Mouse (Mus musculus) forebrain, embryonic 15.5 days (tissue): Measurements from ENCODE around the gene Megf11. TPM values are rescaled to one million over a fixed set of nuclear protein-coding genes. Genes with fewer than 3 reads are reported as not detected.
A peak's percentile ranks its signal among the peaks of the same experiment; 100 is the strongest.

Experiments used
- ATAC-seq: fragments of 200-750 bp; cut with Nextera tagmentation; replicated peaks from 2 replicates; pipeline ENCODE4 v1.8.0; 2017; ENCODE audit warnings: mild to moderate bottlenecking, moderate TSS enrichment, moderate library complexity
- H3K27ac ChIP-seq: fragments of 300-500 bp; sonication (generic); replicated peaks from 2 replicates; pipeline ENCODE4 v1.5.1; 2015; ENCODE audit warnings: mild to moderate bottlenecking, inconsistent platforms
- H3K27me3 ChIP-seq: fragments of 300-500 bp; sonication (generic); 2 replicates; pipeline ENCODE4 v1.6.1; 2015; ENCODE audit warnings: inconsistent platforms
- H3K36me3 ChIP-seq: fragments of 300-500 bp; sonication (generic); 2 replicates; pipeline ENCODE4 v1.6.1; 2015; ENCODE audit warnings: mild to moderate bottlenecking, inconsistent platforms
- H3K4me1 ChIP-seq: fragments of 300-500 bp; sonication (generic); 2 replicates; pipeline ENCODE4 v1.6.1; 2015; ENCODE audit warnings: inconsistent platforms
- H3K4me2 ChIP-seq: fragments of 300-500 bp; sonication (generic); replicated peaks from 2 replicates; pipeline ENCODE4 v1.6.1; 2015; ENCODE audit warnings: mild to moderate bottlenecking, inconsistent platforms
- H3K4me3 ChIP-seq: fragments of 300-500 bp; sonication (generic); 2 replicates; pipeline ENCODE4 v1.5.1; 2015; ENCODE audit warnings: mild to moderate bottlenecking, inconsistent platforms
- H3K9ac ChIP-seq: fragments of 300-500 bp; sonication (generic); replicated peaks from 2 replicates; pipeline ENCODE4 v1.6.1; 2015; ENCODE audit warnings: mild to moderate bottlenecking, inconsistent platforms
- H3K9me3 ChIP-seq: fragments of 300-500 bp; sonication (generic); 2 replicates; pipeline ENCODE4 v1.6.1; 2016; ENCODE audit warnings: inconsistent platforms
- WGBS: fragments of 180-500 bp; shearing (Covaris S2); methylation state at CpG from one replicate; pipeline ENCODE4 v1.1.7; 2015; ENCODE audit warnings: mixed read lengths; 5-methylcytosine and 5-hydroxymethylcytosine counted together
- polyA plus RNA-seq: library from polyadenylated mRNA; unstranded; fragments of >200 nt; fragmentation: Nextera tagmentation; extraction: Ambion mirVana; gene quantifications from 2 replicates; pipeline ENCODE4 v1.2.1, GENCODE M21; 2015

Megf11 gene
- polyA plus RNA-seq, 1 experiment from 2014 or later: 9.0 TPM

DNA sequence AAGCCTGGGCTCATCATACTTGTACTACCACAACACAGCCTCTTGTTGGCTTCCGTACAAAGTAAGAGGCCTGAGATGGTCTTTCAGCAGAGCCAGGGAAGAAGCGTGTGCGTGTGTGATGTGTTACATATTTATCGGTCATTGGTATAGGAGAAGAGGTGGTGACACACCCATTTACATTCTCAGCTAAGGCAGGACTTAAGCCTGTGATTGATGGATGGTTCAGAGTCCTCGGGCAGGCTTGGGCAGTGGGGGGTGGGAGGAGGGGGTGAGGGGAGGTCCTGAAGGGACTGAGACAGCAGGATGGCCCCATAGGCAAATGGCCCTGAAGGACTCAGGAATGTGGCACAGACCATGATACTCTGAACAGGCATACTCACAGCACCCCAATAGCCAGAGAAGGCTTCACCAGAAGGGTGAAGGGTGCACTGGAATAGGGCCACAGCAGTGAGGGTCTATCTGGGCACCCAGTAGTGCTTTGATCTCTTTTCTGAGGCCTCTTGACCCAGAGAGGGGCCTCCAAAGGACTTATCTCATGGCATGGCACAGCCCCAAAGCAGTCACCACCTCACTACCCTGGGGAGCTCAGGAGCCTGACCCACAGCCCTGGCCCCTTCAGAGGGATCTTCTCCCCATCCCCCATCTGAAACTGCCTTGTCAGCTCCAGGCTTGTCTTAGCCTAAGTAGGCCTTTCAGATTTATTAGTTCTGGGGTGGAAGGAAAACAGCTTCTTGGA, 190.9 kb downstream of the Megf11 start:
- Histone ChIP-seq H3K27ac (no peak overlapping the region; the same call in 1 of the 2 replicates), H3K36me3 (no peaks in the 10 kb centered on the region), H3K9me3 (no peaks in the 10 kb centered on the region), H3K4me1 (peaks cover 14% of the 10 kb centered on the region), H3K4me2 (no peak overlapping the region), H3K4me3 (no peak overlapping the region), H3K9ac (no peak overlapping the region), H3K27me3 (no peaks in the 10 kb centered on the region)
- no peak for ATAC-seq
- 76% methylated on average over 5 of the region's 5 CpGs for WGBS

DNA sequence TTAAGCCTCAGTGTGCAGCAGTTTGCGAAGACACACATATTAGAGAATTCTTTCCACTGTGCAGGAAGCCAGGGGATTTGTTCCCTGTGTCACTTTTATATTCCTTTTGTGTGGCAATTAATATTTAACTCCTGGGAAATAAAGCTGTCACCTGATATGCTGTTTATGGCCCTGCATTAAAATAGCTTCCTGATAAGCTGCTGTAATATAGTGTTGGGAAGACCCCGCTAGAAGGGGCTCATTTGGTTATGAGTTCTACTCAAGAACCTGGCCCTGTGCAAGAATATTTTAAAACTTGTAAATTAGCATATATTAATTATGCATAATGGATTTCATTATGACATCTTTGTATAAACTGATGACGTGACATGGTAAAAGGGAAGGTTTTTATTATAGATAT, 191.7 kb downstream of the Megf11 start:
- no peaks in the 10 kb centered on the region for H3K27me3 ChIP-seq
- no peak for ATAC-seq
- H3K36me3 ChIP-seq: no peaks in the 10 kb centered on the region
- H3K4me1 ChIP-seq: peaks cover 14% of the 10 kb centered on the region
- no peak overlapping the region for H3K4me2 ChIP-seq
- H3K27ac ChIP-seq: no peak overlapping the region
- H3K4me3 ChIP-seq: no peak overlapping the region
- 79% methylated on average over 3 of the region's 3 CpGs for WGBS
- no peaks in the 10 kb centered on the region for H3K9me3 ChIP-seq
- H3K9ac ChIP-seq: no peak overlapping the region

DNA sequence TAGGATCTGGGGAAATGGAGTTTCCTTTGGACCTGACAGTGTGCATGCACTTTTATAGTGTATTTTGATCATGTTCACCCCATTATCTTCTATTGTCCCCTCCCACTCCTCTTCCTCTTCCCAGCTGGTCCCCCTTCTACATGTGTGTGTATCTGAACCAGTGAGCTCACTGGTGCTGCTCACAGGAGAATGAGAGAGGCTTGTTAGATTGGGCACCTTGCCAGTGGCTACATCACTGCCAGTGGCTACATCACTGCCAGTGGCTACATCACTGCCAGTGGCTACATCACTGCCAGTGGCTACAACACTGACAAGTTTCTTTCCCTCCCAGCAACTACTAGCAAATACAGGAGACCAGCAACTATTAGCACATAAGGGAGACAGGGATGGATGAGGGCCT, 192.6 kb downstream of the Megf11 start:
- no peak for ATAC-seq
- no peaks in the 10 kb centered on the region for H3K36me3 ChIP-seq
- no peaks in the 10 kb centered on the region for H3K27me3 ChIP-seq
- H3K9ac ChIP-seq: no peak overlapping the region
- no peak overlapping the region for H3K4me2 ChIP-seq
- H3K9me3 ChIP-seq: no peaks in the 10 kb centered on the region
- no peak overlapping the region for H3K27ac ChIP-seq
- no peak overlapping the region for H3K4me3 ChIP-seq
- peaks cover 14% of the 10 kb centered on the region for H3K4me1 ChIP-seq

GRCm38 (mm10) chr9:64579306-64579705, 193.9 kb downstream of the Megf11 start:
- Histone ChIP-seq H3K36me3 (no peaks in the 10 kb centered on the region), H3K4me2 (no peak overlapping the region), H3K4me1 (peaks cover 14% of the 10 kb centered on the region), H3K27ac (no peak overlapping the region), H3K9ac (no peak overlapping the region), H3K9me3 (no peaks in the 10 kb centered on the region), H3K27me3 (no peaks in the 10 kb centered on the region), H3K4me3 (no peak overlapping the region)
- 70% methylated on average over 1 of the region's 1 CpGs for WGBS
- ATAC-seq: no peak

DNA sequence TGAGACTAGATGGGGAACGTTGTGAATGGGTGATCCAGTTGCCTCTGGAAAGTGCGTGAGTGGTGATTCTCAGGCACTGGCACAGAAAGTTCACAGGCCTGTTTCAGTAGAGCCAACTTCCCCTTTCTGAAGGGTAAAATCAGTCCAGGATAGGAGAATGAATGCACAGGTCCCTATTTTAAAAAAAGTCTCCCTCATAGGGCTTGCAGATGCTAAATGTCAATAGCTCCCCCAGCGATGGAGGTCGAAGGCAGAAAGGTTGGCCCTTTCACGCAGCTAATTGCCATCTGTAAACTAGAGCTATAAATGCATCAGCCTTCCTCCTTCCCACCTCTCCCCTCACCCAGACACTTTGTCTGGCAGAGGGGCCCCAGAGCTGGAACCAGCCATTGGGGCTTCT, 200.9 kb downstream of the Megf11 start:
- Histone ChIP-seq H3K9ac (no peak overlapping the region), H3K36me3 (no peaks in the 10 kb centered on the region), H3K4me3 (no peak overlapping the region), H3K9me3 (no peaks in the 10 kb centered on the region), H3K4me2 (no peak overlapping the region), H3K27ac (no peak overlapping the region), H3K4me1 (no peaks in the 10 kb centered on the region), H3K27me3 (no peaks in the 10 kb centered on the region)
- no peak for ATAC-seq
- 82% methylated on average over 5 of the region's 5 CpGs for WGBS

DNA sequence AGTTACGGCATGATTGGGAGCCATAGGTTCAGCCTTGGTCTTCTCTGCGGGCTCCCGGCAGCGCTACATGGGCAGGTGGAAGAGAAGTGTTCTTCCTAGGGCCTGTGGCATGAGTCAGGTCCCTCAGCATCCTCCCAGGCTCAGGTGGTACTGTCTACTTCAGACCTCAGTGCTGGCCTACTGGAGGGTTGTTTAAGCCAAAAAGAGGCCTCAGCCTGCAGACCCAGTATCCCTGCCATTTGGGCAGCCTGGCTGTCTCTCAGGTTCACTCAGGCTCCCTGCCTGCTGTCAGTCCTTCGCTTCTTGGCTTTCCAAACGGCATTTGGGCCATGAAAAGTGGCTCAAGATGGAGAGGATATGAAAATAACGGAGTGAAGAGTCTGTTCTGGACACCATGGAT, 202.6 kb downstream of the Megf11 start:
- H3K27me3 ChIP-seq: no peaks in the 10 kb centered on the region
- no peak overlapping the region for H3K4me3 ChIP-seq
- H3K4me1 ChIP-seq: no peaks in the 10 kb centered on the region
- H3K9me3 ChIP-seq: no peaks in the 10 kb centered on the region
- no peaks in the 10 kb centered on the region for H3K36me3 ChIP-seq
- ATAC-seq: no peak
- H3K4me2 ChIP-seq: no peak overlapping the region
- WGBS: 88% methylated on average over 7 of the region's 7 CpGs
- no peak overlapping the region for H3K9ac ChIP-seq
- H3K27ac ChIP-seq: no peak overlapping the region

DNA sequence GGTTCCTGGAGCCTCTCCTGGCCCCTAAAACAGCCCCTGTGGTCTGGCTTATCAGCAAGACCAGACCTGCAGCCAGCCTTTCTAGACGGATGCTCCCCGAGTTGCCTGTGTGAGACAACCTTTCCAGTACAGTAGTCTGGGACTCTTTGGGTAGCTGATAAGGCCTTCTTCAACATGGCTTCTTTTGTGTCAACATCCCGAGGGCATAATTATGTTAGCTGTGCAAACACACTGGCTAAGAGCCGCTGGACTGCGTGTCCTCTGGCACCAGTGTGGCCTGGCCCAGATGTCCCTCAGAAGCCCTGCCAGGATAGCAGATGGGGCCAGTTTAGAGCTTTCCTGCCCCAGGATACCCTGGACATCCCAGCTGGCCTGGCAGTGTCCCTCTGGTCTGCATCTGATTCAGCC, 205.2 kb downstream of the Megf11 start:
- no peak overlapping the region for H3K9ac ChIP-seq
- H3K27me3 ChIP-seq: no peaks in the 10 kb centered on the region
- H3K4me2 ChIP-seq: no peak overlapping the region
- H3K36me3 ChIP-seq: no peaks in the 10 kb centered on the region
- WGBS: 50% methylated on average over 5 of the region's 5 CpGs
- H3K4me3 ChIP-seq: no peak overlapping the region
- no peak for ATAC-seq
- no peaks in the 10 kb centered on the region for H3K9me3 ChIP-seq
- no peak overlapping the region for H3K27ac ChIP-seq
- 0 out of 2 replicates have a peak, but pooled peaks cover 9% of the 10 kb centered on the region for H3K4me1 ChIP-seq

- Histone ChIP-seq H3K4me1 (0 out of 2 replicates have a peak, but pooled peaks cover 9% of the 10 kb centered on the region), H3K36me3 (no peaks in the 10 kb centered on the region), H3K4me3 (no peak overlapping the region), H3K27ac (no peak overlapping the region), H3K4me2 (no peak overlapping the region), H3K9me3 (no peaks in the 10 kb centered on the region), H3K9ac (no peak overlapping the region), H3K27me3 (no peaks in the 10 kb centered on the region)
- 71% methylated on average over 1 of the region's 1 CpGs for WGBS
- no peak for ATAC-seq
Measured at GRCm38 (mm10) chr9:64591436-64591835, 206.0 kb downstream of the Megf11 start.

GRCm38 (mm10) chr9:64594442-64594841, 209.0 kb downstream of the Megf11 start:
- H3K36me3 ChIP-seq: no peaks in the 10 kb centered on the region
- H3K9me3 ChIP-seq: no peaks in the 10 kb centered on the region
- H3K27ac ChIP-seq: no peak overlapping the region
- H3K9ac ChIP-seq: no peak overlapping the region
- no peak overlapping the region for H3K4me3 ChIP-seq
- H3K4me2 ChIP-seq: no peak overlapping the region
- 61% methylated on average over 8 of the region's 8 CpGs for WGBS
- H3K27me3 ChIP-seq: no peaks in the 10 kb centered on the region
- ATAC-seq: no peak
- 0 out of 2 replicates have a peak, but pooled peaks cover 9% of the 10 kb centered on the region for H3K4me1 ChIP-seq

DNA sequence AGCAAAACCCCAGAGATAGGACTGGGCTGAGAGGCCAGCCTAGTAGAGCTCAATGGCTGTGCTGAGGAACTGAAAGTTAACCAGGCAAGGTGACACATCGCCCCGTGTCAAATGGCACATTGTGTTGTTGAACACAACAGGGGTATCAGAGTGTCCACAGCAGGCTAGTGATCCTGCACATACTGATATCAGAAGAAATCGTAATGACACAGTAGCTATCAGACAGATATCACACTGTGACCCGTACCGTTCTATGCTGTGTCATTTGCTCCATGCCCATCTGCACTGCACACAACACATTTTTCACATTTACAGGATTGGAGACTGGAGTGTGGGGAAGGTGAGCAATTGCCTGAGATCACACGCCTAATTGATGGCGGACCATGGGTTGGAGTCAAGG, 213.0 kb downstream of the Megf11 start:
- H3K27me3 ChIP-seq: no peaks in the 10 kb centered on the region
- H3K36me3 ChIP-seq: no peaks in the 10 kb centered on the region
- H3K4me2 ChIP-seq: no peak overlapping the region
- no peaks in the 10 kb centered on the region for H3K9me3 ChIP-seq
- H3K4me3 ChIP-seq: no peak overlapping the region
- H3K27ac ChIP-seq: no peak overlapping the region
- peaks cover 6% of the 10 kb centered on the region; the same call in 1 of the 2 replicates for H3K4me1 ChIP-seq
- ATAC-seq: no peak
- 93% methylated on average over 7 of the region's 7 CpGs for WGBS
- H3K9ac ChIP-seq: no peak overlapping the region

DNA sequence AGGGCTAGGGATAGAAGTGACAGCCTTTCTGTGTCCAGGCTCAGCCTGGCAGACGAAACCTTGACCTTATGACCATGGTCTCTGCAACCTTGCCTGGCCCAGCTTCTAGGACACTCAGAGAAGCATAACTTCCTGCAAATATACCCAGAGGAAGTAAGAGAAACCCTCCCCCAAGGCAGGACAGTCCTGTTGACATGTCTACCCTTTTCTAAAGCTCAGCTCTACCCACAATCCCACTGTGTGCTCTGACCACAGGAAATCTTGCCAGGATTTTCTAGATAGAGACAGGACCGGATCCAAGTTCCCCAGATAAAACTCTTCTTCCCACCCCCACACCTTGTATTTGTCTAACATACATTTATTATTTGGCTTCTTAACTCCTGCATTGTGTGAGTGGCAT, 215.3 kb downstream of the Megf11 start:
- H3K4me2 ChIP-seq: no peak overlapping the region
- H3K36me3 ChIP-seq: no peaks in the 10 kb centered on the region
- 83% methylated on average over 2 of the region's 2 CpGs for WGBS
- ATAC-seq: no peak
- H3K27ac ChIP-seq: no peak overlapping the region
- peaks cover 23% of the 10 kb centered on the region for H3K4me1 ChIP-seq
- H3K4me3 ChIP-seq: no peak overlapping the region
- H3K27me3 ChIP-seq: no peaks in the 10 kb centered on the region
- no peaks in the 10 kb centered on the region for H3K9me3 ChIP-seq
- H3K9ac ChIP-seq: no peak overlapping the region

DNA sequence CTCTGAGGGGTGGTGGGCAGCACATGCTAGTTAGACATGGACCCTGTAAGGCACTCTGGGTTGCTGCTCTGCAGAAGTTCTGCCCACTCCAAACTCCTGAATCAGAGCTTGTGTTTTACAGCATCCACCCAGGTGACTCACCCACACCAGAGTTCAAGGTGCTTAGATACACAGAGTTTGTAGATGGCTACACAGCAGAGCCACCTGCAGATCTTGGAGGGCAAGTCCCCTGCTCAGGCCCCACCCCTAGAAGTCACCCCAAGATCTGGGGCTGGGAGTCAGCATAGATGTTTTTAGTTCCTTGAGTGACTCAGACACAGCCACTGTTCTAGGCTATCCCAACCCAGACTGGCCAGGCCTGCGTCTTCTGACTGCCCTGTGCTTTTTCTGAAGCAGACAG, 217.5 kb downstream of the Megf11 start:
- Histone ChIP-seq H3K4me2 (no peak overlapping the region), H3K27me3 (no peaks in the 10 kb centered on the region), H3K9me3 (no peaks in the 10 kb centered on the region), H3K4me1 (peaks cover 42% of the 10 kb centered on the region), H3K27ac (no peak overlapping the region), H3K4me3 (no peak overlapping the region), H3K36me3 (no peaks in the 10 kb centered on the region), H3K9ac (no peak overlapping the region)
- WGBS: 91% methylated on average over 1 of the region's 1 CpGs
- no peak for ATAC-seq

- Histone ChIP-seq H3K9ac (no peak overlapping the region), H3K27me3 (0 out of 2 replicates have a peak, but pooled peaks cover 4% of the 10 kb centered on the region), H3K9me3 (no peaks in the 10 kb centered on the region), H3K4me3 (no peak overlapping the region), H3K4me2 (no peak overlapping the region), H3K4me1 (peaks cover 44% of the 10 kb centered on the region), H3K27ac (peak overlapping the region; percentile 79), H3K36me3 (no peaks in the 10 kb centered on the region)
- 26% methylated on average over 7 of the region's 7 CpGs for WGBS
- peak; percentile 73 for ATAC-seq
Measured at GRCm38 (mm10) chr9:64604217-64604711, 218.8 kb downstream of the Megf11 start.
